ENCODE assay signal across 13 mouse cellular contexts in the genomic region with DNA sequence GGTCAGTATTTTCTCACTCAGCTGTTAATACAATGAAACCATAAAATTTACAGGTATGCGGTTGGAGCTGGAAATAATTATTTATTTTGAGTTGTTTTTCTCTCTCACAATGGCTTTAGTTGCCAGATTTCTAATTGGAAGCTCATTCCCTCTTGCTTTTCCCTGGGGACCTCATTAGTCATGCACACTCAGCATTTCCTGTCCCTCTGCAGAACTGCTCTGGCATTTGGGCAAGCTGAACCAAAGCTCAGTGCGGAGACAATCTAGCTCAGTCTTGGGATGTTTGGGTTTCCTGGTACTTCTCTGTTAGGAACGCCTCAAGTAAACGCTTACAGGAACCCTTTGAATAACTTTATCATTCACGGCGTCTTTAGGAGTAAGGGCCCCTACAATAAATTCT.
DNase-seq lines count a peak whose midpoint lies in the region; ATAC-seq lines count a peak whose summit lies in the region.
"Had no signal": no experiment of that assay in that cellular context is flagged by ENCODE, and none has a peak within 500 bp of the region (broad histone marks: within the 10 kb centered on the region; RNA-seq: fewer than 3 reads in every experiment).

No protein-coding gene starts in this region.

- WGBS in kidney, embryonic 14.5 days: 73% methylated on average over 6 of the region's 6 CpGs

- no peak for ATAC-seq in kidney, embryonic 14.5 days (ENCODE audit: low FRiP score, low TSS enrichment)
- ATAC-seq: liver, postnatal 0 days had no signal

- H3K27me3 ChIP-seq in kidney, embryonic 14.5 days (ENCODE audit: control insufficient read depth, insufficient read depth, low read length): no peaks in the 10 kb centered on the region

- no peak overlapping the region for H3K9ac ChIP-seq in kidney, embryonic 14.5 days (ENCODE audit: low read depth, low read length)
- H3K9ac ChIP-seq: liver, postnatal 0 days had no signal

- peaks cover 4% of the 10 kb centered on the region for H3K9me3 ChIP-seq in kidney, embryonic 14.5 days (ENCODE audit: control insufficient read depth, low read length)

- H3K27ac ChIP-seq in kidney, embryonic 14.5 days (ENCODE audit: low read depth, low read length): no peak overlapping the region

- no peak overlapping the region for H3K4me3 ChIP-seq in kidney, embryonic 14.5 days (ENCODE audit: low read length)

- H3K4me1 ChIP-seq in kidney, embryonic 14.5 days (ENCODE audit: control insufficient read depth, insufficient read depth, low read length): no peaks in the 10 kb centered on the region

- peaks cover 1% of the 10 kb centered on the region; the same call in 1 of the 2 replicates for H3K36me3 ChIP-seq in kidney, embryonic 14.5 days (ENCODE audit: control insufficient read depth, insufficient read depth, low read length)

- H3K4me2 ChIP-seq in kidney, embryonic 14.5 days (replicated peaks; ENCODE audit: low read depth, low read length): no peak overlapping the region

- DNase-seq in embryo, embryonic 10 days (ENCODE audit: low spot score): peak; percentile 22
- DNase-seq in embryo, embryonic 9.5 days (ENCODE audit: extremely low spot score): no peak
- DNase-seq in kidney, adult 9 months: peak; percentile 49
- DNase-seq in brain, adult 2 months (ENCODE audit: low read depth, low spot score): peak; percentile 20
- peak; percentile 59 for DNase-seq in kidney, postnatal 14 days
- no peak for DNase-seq in left cerebral cortex, adult 11 months (ENCODE audit: low spot score)
- no peak for DNase-seq in right cerebral cortex, adult 18-20 months
- DNase-seq: cerebellum, postnatal 36 days; left cerebral cortex, postnatal 4 days; liver, postnatal 0 days; right cerebral cortex, postnatal 25 days; thymus, adult 2 months had no signal

Comparison
In these comparisons a context has a peak if more than half of its experiments do, and no peak if none do; other contexts are left out.
1. DNase-seq: peak in embryo, embryonic 10 days (single experiment), kidney, adult 9 months (single experiment), brain, adult 2 months (single experiment) and kidney, postnatal 14 days (single experiment); none in embryo, embryonic 9.5 days (single experiment), left cerebral cortex, adult 11 months (single experiment) and right cerebral cortex, adult 18-20 months (single experiment).